Mouse (Mus musculus) layer of hippocampus, adult 8-10 months (tissue): ENCODE measurements around the gene H2al1b. TPM values are rescaled to one million over a fixed set of nuclear protein-coding genes. Genes with fewer than 3 reads are reported as not detected.
"Not testable (repeated sequence)": the region's sequence is repeated elsewhere in the genome, so short reads cannot be mapped to it uniquely, and the experiment has no call there.

Source experiments
- DNase-seq, 2 experiments: peaks; one replicate each; pipeline ENCODE4 v3.0.0; 2022; ENCODE audit warnings: low spot score in 2 of 2
- total RNA-seq, 4 experiments: library from RNA; stranded (reverse); gene quantifications; 2 replicates each; pipeline ENCODE4 v1.2.4; 2022

H2al1b gene
- total RNA-seq, result not detected

DNA sequence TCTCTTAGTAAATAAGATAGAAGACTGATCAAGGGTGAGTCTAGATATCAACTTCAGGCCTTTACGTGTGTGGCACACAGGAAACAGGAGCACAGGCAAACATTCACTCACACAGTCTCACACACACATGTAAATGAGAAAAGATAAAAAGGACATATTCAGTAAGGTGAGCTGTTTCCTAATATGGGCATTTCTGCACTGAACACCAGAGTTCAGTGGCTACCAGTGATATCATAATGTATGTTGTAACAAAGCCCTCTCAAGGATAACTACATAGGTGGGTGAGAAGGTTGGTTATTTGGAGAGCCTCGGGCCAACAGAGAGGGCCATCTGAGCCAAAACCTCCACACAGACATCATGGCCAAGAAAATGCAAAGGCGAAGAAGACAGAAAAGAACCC, at the start of gene H2al1b:
H2al1b (plus strand) TSS at position 301 of the 400 bp plus-strand sequence.
- not testable (repeated sequence) for DNase-seq

GRCm38 (mm10) chrX:11254062-11254461, 48.2 kb upstream of the H2al1b start:
- DNase-seq, result peak; percentile 51 to 54

DNA sequence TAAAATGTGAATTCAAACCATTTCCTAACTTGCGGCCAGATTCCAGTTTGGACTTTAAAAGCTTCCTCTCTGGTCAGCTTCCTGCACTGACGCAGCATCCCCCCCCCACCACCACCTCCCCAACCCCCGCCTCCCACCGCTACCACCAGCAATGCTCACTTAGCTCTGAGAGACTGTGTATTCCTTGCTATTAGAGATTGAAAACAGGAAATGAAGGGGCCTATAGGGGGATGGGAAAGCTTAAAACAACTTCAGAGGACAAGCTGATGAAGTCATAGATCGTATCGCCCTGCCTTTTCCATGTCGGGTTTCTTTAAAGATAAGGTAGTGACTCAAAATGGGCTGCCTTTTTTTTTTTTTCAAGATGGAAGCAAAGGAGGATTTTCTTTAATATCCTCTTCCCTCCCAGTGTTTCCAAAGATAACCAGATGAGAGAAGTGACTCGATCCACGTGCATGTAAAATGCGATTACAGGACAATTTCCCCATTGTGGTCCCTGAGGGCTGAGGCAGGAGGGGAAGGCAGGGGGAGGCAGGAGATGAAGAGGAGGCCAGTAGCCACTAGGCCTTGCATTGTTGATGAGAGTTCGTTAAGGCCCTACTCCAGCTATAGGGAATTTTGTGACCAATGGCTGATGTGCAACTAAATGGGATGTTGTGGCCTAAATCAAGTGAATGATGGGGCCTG, 47.6 kb upstream of the H2al1b start:
- no peak for DNase-seq

DNA sequence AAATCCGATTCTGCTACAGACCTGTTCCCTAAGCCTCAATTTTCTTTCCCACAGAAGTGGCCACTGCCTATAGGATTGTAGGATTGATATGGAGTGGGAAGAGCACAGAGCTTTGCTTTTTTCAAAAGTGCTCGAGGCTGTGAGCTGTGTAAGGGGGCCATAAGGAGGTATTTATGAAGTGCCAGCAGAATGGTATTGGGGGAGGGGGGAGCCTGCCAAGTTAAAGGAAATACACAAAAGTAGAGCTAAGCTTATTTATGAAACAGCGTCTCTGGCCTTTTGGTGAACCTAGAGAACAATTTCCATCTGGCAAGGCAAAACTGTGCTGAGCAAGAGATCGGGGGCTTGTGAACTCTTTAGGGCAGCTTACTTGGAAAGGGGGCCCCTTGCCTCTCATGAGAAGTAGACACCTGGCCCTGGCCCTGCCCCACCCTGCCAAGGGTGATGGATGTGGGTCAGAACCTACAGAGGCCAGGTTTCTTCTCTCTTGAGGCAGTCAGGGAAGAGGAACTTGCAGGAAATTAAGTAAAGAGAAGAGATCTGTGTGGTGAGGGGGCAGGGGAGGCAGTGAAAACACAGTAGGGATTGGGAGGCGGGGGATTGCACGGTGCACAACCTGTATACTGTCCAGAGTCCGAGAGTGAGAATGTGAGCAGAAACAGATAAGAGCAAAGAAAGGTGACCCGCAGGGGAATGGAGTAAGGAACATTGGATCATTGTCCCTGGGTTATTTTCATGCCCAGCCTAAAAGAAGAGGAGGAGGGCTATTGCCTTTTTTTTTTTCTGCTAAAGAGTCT, 46.5 kb upstream of the H2al1b start:
- DNase-seq, result no peak

DNA sequence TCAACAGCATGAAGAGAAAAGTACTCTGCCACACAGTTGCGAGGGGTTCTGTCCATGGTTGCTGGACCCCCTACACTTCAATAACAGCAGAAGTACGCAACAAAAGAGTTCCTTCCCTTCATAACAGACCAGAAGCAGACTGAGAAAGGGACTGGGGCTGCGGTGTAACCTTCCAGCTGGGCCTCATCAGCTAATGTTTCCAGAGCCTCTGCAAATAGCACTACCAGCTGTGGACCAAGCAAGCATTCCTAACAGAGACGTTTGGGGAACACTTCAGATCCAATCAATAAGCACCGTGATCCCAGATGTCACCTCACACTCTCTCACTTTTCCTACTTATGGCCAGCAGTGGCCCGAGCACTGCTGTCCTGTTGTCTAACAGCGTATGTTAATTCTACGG, 37.3 kb upstream of the H2al1b start:
- no peak for DNase-seq

- DNase-seq, result no peak
Measured at GRCm38 (mm10) chrX:11267791-11268190, 34.4 kb upstream of the H2al1b start.

DNA sequence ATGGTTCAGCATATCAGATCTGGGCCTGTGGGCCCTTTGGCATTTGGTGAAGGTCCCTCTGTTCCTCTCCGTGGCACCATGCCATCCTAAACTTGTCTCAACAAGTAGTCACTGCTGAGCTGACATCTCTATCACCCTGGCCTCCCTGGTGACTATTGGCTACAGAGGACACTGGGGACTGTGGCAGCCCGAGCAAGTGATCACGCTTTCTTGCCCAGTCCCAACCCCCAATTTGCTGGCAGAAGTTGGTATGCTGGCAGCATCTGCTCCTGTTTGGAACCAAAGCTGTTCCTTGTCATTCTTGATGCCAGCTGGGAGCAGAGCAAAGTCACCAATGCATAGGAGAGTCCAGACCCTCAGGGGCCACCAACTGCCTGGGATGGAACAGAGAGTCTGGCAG, 33.2 kb upstream of the H2al1b start:
- peak; percentile 18 to 37 for DNase-seq

GRCm38 (mm10) chrX:11273190-11273589, 29.0 kb upstream of the H2al1b start:
- DNase-seq, result no peak

- no peak for DNase-seq
Measured at GRCm38 (mm10) chrX:11277083-11277482, 25.1 kb upstream of the H2al1b start.

DNA sequence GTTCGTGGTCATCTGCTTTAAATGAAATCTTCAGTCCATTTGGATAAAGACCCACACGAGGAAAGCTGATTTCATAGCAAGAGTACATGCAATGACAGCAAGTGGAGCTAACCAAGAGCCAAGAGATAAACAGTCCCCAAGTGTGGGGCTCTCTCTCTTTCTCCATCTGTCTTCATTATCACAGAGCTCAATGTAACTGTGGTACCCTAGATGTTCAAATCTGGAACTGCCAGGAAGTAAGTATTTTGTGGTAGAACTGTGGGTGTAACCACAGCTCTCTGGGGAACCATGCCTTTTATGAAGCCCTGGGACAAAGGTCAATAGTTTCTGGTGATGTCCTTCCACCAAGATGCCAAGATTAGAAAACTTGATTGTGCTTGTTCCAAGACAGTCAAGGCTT, 21.5 kb upstream of the H2al1b start:
- no peak for DNase-seq

DNA sequence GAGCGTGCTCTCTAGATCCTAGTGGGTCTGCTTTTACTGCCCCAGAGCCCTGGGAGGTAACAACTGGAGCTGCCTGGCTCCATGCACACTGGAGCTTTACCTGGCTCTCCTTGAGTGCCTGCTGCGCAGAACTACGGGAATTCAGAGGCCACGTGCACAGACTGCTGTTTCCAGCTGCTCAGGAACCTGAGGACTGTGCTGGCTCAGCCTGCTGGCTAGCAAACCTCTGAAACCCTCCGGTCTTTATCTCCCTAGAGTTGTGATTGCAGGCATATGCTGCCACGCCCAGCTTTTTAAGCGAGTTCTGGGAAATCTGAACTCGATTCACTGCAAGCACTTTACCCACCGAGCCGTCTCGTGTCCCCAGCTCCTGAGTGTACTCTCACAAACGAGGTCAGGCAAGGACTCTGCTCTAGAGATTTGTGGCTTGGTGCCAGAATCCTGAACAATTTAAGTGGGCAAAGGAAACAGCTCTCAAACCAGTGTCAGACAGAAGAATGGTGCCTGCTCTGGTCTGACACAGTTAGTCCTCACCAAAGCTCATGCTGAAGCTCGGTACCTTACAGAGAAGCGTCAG, 13.8 kb upstream of the H2al1b start:
- no peak for DNase-seq

DNA sequence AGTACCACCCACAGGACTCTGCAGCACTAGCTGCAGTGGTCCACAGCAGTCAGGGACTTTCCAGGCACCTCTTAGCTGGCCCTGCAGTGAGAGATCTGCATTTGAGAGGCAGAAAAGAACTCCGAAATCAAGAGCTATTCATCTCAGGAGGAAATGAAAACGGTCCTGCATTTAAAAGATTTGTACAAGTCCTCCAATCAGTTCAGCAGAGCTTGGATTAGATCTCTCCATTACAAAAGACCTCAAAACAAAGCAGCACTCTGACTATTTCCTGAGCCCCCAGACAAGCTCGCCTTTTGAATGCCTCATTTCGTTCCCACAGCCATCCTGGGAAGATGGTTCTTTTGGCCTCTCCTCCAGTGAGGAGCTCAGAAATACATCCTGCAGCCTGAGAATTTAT, 13.0 kb upstream of the H2al1b start:
- DNase-seq, result no peak

DNA sequence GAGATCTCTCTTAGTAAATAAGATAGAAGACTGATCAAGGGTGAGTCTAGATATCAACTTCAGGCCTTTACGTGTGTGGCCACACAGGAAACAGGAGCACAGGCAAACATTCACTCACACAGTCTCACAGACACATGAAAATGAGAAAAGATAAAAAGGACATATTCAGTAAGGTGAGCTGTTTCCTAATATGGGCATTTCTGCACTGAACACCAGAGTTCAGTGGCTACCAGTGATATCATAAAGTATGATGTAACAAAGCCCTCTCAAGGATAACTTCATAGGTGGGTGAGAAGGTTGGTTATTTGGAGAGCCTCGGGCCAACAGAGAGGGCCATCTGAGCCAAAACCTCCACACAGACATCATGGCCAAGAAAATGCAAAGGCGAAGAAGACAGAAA, 3.3 kb upstream of the H2al1b start, which contains the start of gene H2al1a:
H2al1a (plus strand) TSS at position 301 of the 400 bp plus-strand sequence.
- DNase-seq, result not testable (repeated sequence)

DNA sequence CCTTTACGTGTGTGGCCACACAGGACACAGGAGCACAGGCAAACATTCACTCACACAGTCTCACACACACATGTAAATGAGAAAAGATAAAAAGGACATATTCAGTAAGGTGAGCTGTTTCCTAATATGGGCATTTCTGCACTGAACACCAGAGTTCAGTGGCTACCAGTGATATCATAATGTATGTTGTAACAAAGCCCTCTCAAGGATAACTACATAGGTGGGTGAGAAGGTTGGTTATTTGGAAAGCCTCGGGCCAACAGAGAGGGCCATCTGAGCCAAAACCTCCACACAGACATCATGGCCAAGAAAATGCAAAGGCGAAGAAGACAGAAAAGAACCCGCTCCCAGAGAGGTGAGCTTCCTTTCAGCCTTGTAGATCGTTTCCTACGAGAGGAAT, 3.1 kb downstream of the H2al1b start, which contains the start of gene H2al1c:
H2al1c (plus strand) TSS at position 301 of the 400 bp plus-strand sequence.
- DNase-seq, result not testable (repeated sequence)

GRCm38 (mm10) chrX:11308524-11308923, 6.3 kb downstream of the H2al1b start, which contains the start of gene H2al1d:
Gene H2al1d, plus strand, starts transcription at chrX:11308824.
- not testable (repeated sequence) for DNase-seq

DNA sequence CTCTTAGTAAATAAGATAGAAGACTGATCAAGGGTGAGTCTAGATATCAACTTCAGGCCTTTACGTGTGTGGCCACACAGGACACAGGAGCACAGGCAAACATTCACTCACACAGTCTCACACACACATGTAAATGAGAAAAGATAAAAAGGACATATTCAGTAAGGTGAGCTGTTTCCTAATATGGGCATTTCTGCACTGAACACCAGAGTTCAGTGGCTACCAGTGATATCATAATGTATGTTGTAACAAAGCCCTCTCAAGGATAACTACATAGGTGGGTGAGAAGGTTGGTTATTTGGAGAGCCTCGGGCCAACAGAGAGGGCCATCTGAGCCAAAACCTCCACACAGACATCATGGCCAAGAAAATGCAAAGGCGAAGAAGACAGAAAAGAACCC, 9.4 kb downstream of the H2al1b start, which contains the start of gene H2al1e:
H2al1e (plus strand) TSS at position 301 of the 400 bp plus-strand sequence.
- not testable (repeated sequence) for DNase-seq

- DNase-seq, result not testable (repeated sequence)
Measured at GRCm38 (mm10) chrX:11314858-11315257, 12.6 kb downstream of the H2al1b start, which contains the start of gene H2al1f. Gene H2al1f, plus strand, starts transcription at chrX:11315158.

DNA sequence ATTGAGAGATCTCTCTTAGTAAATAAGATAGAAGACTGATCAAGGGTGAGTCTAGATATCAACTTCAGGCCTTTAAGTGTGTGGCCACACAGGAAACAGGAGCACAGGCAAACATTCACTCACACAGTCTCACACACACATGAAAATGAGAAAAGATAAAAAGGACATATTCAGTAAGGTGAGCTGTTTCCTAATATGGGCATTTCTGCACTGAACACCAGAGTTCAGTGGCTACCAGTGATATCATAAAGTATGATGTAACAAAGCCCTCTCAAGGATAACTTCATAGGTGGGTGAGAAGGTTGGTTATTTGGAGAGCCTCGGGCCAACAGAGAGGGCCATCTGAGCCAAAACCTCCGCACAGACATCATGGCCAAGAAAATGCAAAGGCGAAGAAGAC, 15.7 kb downstream of the H2al1b start, which contains the start of gene H2al1g:
H2al1g (plus strand) TSS at position 301 of the 400 bp plus-strand sequence.
- not testable (repeated sequence) for DNase-seq

GRCm38 (mm10) chrX:11321192-11321591, 19.0 kb downstream of the H2al1b start, which contains the start of gene H2al1h:
Gene H2al1h, plus strand, starts transcription at chrX:11321492.
- not testable (repeated sequence) for DNase-seq

- not testable (repeated sequence) for DNase-seq
Measured at GRCm38 (mm10) chrX:11324359-11324758, 22.1 kb downstream of the H2al1b start, which contains the start of gene H2al1i. Gene H2al1i, plus strand, starts transcription at chrX:11324659.

DNA sequence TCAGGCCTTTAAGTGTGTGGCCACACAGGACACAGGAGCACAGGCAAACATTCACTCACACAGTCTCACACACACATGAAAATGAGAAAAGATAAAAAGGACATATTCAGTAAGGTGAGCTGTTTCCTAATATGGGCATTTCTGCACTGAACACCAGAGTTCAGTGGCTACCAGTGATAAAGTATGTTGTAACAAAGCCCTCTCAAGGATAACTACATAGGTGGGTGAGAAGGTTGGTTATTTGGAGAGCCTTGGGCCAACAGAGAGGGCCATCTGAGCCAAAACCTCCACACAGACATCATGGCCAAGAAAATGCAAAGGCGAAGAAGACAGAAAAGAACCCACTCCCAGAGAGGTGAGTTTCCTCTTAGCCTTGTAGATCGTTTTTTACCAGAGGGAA, 25.3 kb downstream of the H2al1b start, which contains the start of gene H2al1j:
H2al1j (plus strand) TSS at position 301 of the 400 bp plus-strand sequence.
- DNase-seq, result not testable (repeated sequence)
